Mouse (Mus musculus): Measurements from ENCODE around the gene Ssc5d. TPM values are rescaled to one million over a fixed set of nuclear protein-coding genes. Genes with fewer than 3 reads are reported as not detected.

Gene Ssc5d
- total RNA-seq, 2 experiments from 2014 or later = 0.05 TPM; not detected in 1

Other genes with a start within 250 kb of the Ssc5d start
Only the 30 nearest of the 33 such genes appear.
- gene Tmem150b, start 200.5 kb upstream of the Ssc5d start, total RNA-seq (2014; fragmentation: Nextera tagmentation) = 32.7 and 33.4 TPM in 2 replicates
- gene Tmem150b, start 200.5 kb upstream of the Ssc5d start, total RNA-seq (2017) = 13.5 and 18.5 TPM in 2 replicates
- gene Kmt5c, start 185.7 kb upstream of the Ssc5d start, total RNA-seq (2014; fragmentation: Nextera tagmentation) = 62.7 and 107 TPM in 2 replicates
- 58.5 and 74.7 TPM in 2 replicates for gene Kmt5c, start 185.7 kb upstream of the Ssc5d start, total RNA-seq (2017)
- gene Cox6b2, start 172.7 kb upstream of the Ssc5d start, total RNA-seq (2014; fragmentation: Nextera tagmentation) = 50.3 and 69.2 TPM in 2 replicates
- gene Cox6b2, start 172.7 kb upstream of the Ssc5d start, total RNA-seq (2017) = 28.9 and 30.7 TPM in 2 replicates
- gene Fam71e2, start 154.5 kb upstream of the Ssc5d start, total RNA-seq (2014; fragmentation: Nextera tagmentation) = not detected in 2 replicates
- gene Fam71e2, start 154.5 kb upstream of the Ssc5d start, total RNA-seq (2017) = not detected in 2 replicates
- gene Il11, start 142.9 kb upstream of the Ssc5d start, total RNA-seq (2014; fragmentation: Nextera tagmentation) = not detected in 2 replicates
- gene Il11, start 142.9 kb upstream of the Ssc5d start, total RNA-seq (2017) = not detected in 2 replicates
- gene Tmem190, start 142.8 kb upstream of the Ssc5d start, total RNA-seq (2014; fragmentation: Nextera tagmentation) = not detected in 2 replicates
- gene Tmem190, start 142.8 kb upstream of the Ssc5d start, total RNA-seq (2017) = not detected in 2 replicates
- 3.2 and 6.2 TPM in 2 replicates for gene Tmem238, start 136.1 kb upstream of the Ssc5d start, total RNA-seq (2014; fragmentation: Nextera tagmentation)
- 4.6 and 7.6 TPM in 2 replicates for gene Tmem238, start 136.1 kb upstream of the Ssc5d start, total RNA-seq (2017)
- 1,827 and 2,944 TPM in 2 replicates for gene Rpl28, start 132.9 kb upstream of the Ssc5d start, total RNA-seq (2014; fragmentation: Nextera tagmentation)
- 828 and 1,139 TPM in 2 replicates for gene Rpl28, start 132.9 kb upstream of the Ssc5d start, total RNA-seq (2017)
- 236 and 240 TPM in 2 replicates for gene Ube2s, start 113.2 kb upstream of the Ssc5d start, total RNA-seq (2014; fragmentation: Nextera tagmentation)
- 230 and 245 TPM in 2 replicates for gene Ube2s, start 113.2 kb upstream of the Ssc5d start, total RNA-seq (2017)
- not detected in 2 replicates for gene Shisa7, start 81.1 kb upstream of the Ssc5d start, total RNA-seq (2014; fragmentation: Nextera tagmentation)
- not detected in 2 replicates for gene Shisa7, start 81.1 kb upstream of the Ssc5d start, total RNA-seq (2017)
- 11.8 and 13.2 TPM in 2 replicates for gene Isoc2b, start 55.5 kb upstream of the Ssc5d start, total RNA-seq (2014; fragmentation: Nextera tagmentation)
- 43.0 and 72.6 TPM in 2 replicates for gene Isoc2b, start 55.5 kb upstream of the Ssc5d start, total RNA-seq (2017)
- gene Isoc2a, start 48.6 kb upstream of the Ssc5d start, total RNA-seq (2014; fragmentation: Nextera tagmentation) = 5.3 and 7.9 TPM in 2 replicates
- 7.9 and 10.7 TPM in 2 replicates for gene Isoc2a, start 48.6 kb upstream of the Ssc5d start, total RNA-seq (2017)
- not detected in 2 replicates for gene Gm36210, start 19.3 kb upstream of the Ssc5d start, total RNA-seq (2014; fragmentation: Nextera tagmentation)
- gene Gm36210, start 19.3 kb upstream of the Ssc5d start, total RNA-seq (2017) = not detected in 2 replicates
- gene Zfp628, start 10.6 kb upstream of the Ssc5d start, total RNA-seq (2014; fragmentation: Nextera tagmentation) = 4.6 and 7.7 TPM in 2 replicates
- 1.0 and 1.2 TPM in 2 replicates for gene Zfp628, start 10.6 kb upstream of the Ssc5d start, total RNA-seq (2017)
- 1.4 TPM in 1 of 2 replicates, not detected in the other for gene Nat14, start 3.8 kb upstream of the Ssc5d start, total RNA-seq (2014; fragmentation: Nextera tagmentation)
- gene Nat14, start 3.8 kb upstream of the Ssc5d start, total RNA-seq (2017) = not detected in 2 replicates
- not detected in 2 replicates for gene Sbk2, start 38.6 kb downstream of the Ssc5d start, total RNA-seq (2014; fragmentation: Nextera tagmentation)
- gene Sbk2, start 38.6 kb downstream of the Ssc5d start, total RNA-seq (2017) = not detected in 2 replicates
- gene Sbk3, start 45.4 kb downstream of the Ssc5d start, total RNA-seq (2014; fragmentation: Nextera tagmentation) = not detected in 2 replicates
- not detected in 2 replicates for gene Sbk3, start 45.4 kb downstream of the Ssc5d start, total RNA-seq (2017)
- 10.0 and 14.1 TPM in 2 replicates for gene Zfp579, start 70.4 kb downstream of the Ssc5d start, total RNA-seq (2014; fragmentation: Nextera tagmentation)
- 2.3 and 11.2 TPM in 2 replicates for gene Zfp579, start 70.4 kb downstream of the Ssc5d start, total RNA-seq (2017)
- gene Zfp524, start 88.6 kb downstream of the Ssc5d start, total RNA-seq (2014; fragmentation: Nextera tagmentation) = 23.3 and 30.7 TPM in 2 replicates
- 8.5 and 9.3 TPM in 2 replicates for gene Zfp524, start 88.6 kb downstream of the Ssc5d start, total RNA-seq (2017)
- 27.4 and 33.9 TPM in 2 replicates for gene Fiz1, start 88.9 kb downstream of the Ssc5d start, total RNA-seq (2014; fragmentation: Nextera tagmentation)
- 15.6 and 23.4 TPM in 2 replicates for gene Fiz1, start 88.9 kb downstream of the Ssc5d start, total RNA-seq (2017)
- gene Gm44973, start 89.7 kb downstream of the Ssc5d start, total RNA-seq (2014; fragmentation: Nextera tagmentation) = not detected in 2 replicates
- gene Gm44973, start 89.7 kb downstream of the Ssc5d start, total RNA-seq (2017) = 7.5 TPM in 1 of 2 replicates, not detected in the other
- 15.2 and 18.2 TPM in 2 replicates for gene Zfp865, start 94.6 kb downstream of the Ssc5d start, total RNA-seq (2014; fragmentation: Nextera tagmentation)
- 8.4 and 11.2 TPM in 2 replicates for gene Zfp865, start 94.6 kb downstream of the Ssc5d start, total RNA-seq (2017)
- 1.8 TPM in 1 of 2 replicates, not detected in the other for gene Ccdc106, start 94.8 kb downstream of the Ssc5d start, total RNA-seq (2014; fragmentation: Nextera tagmentation)
- not detected in 2 replicates for gene Ccdc106, start 94.8 kb downstream of the Ssc5d start, total RNA-seq (2017)
- not detected in 2 replicates for gene 4632433K11Rik, start 108.3 kb downstream of the Ssc5d start, total RNA-seq (2014; fragmentation: Nextera tagmentation)
- gene 4632433K11Rik, start 108.3 kb downstream of the Ssc5d start, total RNA-seq (2017) = 0.57 and 1.2 TPM in 2 replicates
- 0.28 and 0.54 TPM in 2 replicates for gene Zfp784, start 112.7 kb downstream of the Ssc5d start, total RNA-seq (2014; fragmentation: Nextera tagmentation)
- gene Zfp784, start 112.7 kb downstream of the Ssc5d start, total RNA-seq (2017) = 0.98 and 1.1 TPM in 2 replicates
- 1.3 and 7.3 TPM in 2 replicates for gene Zfp580, start 125.8 kb downstream of the Ssc5d start, total RNA-seq (2014; fragmentation: Nextera tagmentation)
- gene Zfp580, start 125.8 kb downstream of the Ssc5d start, total RNA-seq (2017) = 1.2 and 1.3 TPM in 2 replicates
- 204 and 227 TPM in 2 replicates for gene U2af2, start 136.4 kb downstream of the Ssc5d start, total RNA-seq (2014; fragmentation: Nextera tagmentation)
- 253 and 265 TPM in 2 replicates for gene U2af2, start 136.4 kb downstream of the Ssc5d start, total RNA-seq (2017)
- gene Epn1, start 154.4 kb downstream of the Ssc5d start, total RNA-seq (2014; fragmentation: Nextera tagmentation) = 56.6 and 57.4 TPM in 2 replicates
- gene Epn1, start 154.4 kb downstream of the Ssc5d start, total RNA-seq (2017) = 34.4 and 62.6 TPM in 2 replicates
- gene Rfpl4, start 191.2 kb downstream of the Ssc5d start, total RNA-seq (2014; fragmentation: Nextera tagmentation) = not detected in 2 replicates
- not detected in 2 replicates for gene Rfpl4, start 191.2 kb downstream of the Ssc5d start, total RNA-seq (2017)
- 2.0 TPM in 1 of 2 replicates, not detected in the other for gene Rasl2-9, start 200.2 kb downstream of the Ssc5d start, total RNA-seq (2014; fragmentation: Nextera tagmentation)
- not detected in 2 replicates for gene Rasl2-9, start 200.2 kb downstream of the Ssc5d start, total RNA-seq (2017)

All from granulocyte monocyte progenitor cell, adult 5-6 weeks (primary cell).